Mouse (Mus musculus) thymus, postnatal 10 days (tissue): ENCODE measurements around the gene Shb.
A peak's percentile ranks its signal among the peaks of the same experiment; 100 is the strongest.

ENCODE experiments used
- DNase-seq, 2 experiments: peaks; one replicate each; pipeline ENCODE4 v3.0.0; 2021; ENCODE audit warnings: low spot score in 2 of 2

Gene Shb

GRCm38 (mm10) chr4:45482271-45482670 lies 50.0 kb downstream of the Shb start:
- no peak for DNase-seq

- DNase-seq: no peak
Measured at GRCm38 (mm10) chr4:45481431-45481830, 50.8 kb downstream of the Shb start.

- no peak for DNase-seq
Measured at GRCm38 (mm10) chr4:45480595-45480994, 51.7 kb downstream of the Shb start.

GRCm38 (mm10) chr4:45479433-45479832 lies 52.8 kb downstream of the Shb start:
- DNase-seq: no peak

- DNase-seq: no peak
Measured at GRCm38 (mm10) chr4:45478178-45478577, 54.1 kb downstream of the Shb start.

- no peak for DNase-seq
Measured at GRCm38 (mm10) chr4:45477047-45477446, 55.2 kb downstream of the Shb start.

GRCm38 (mm10) chr4:45474832-45475231 lies 57.4 kb downstream of the Shb start:
- no peak for DNase-seq

- DNase-seq: no peak
Measured at GRCm38 (mm10) chr4:45474131-45474530, 58.1 kb downstream of the Shb start.

- DNase-seq: no peak
Measured at GRCm38 (mm10) chr4:45473129-45473528, 59.1 kb downstream of the Shb start.

- no peak for DNase-seq
Measured at GRCm38 (mm10) chr4:45472706-45473105, 59.6 kb downstream of the Shb start.

GRCm38 (mm10) chr4:45471654-45472556 lies 60.4 kb downstream of the Shb start:
- DNase-seq: no peak

GRCm38 (mm10) chr4:45469057-45469456 lies 63.2 kb downstream of the Shb start:
- DNase-seq: no peak

- DNase-seq: no peak
Measured at GRCm38 (mm10) chr4:45468507-45468906, 63.8 kb downstream of the Shb start.

- DNase-seq: no peak
Measured at GRCm38 (mm10) chr4:45467115-45467912, 65.0 kb downstream of the Shb start.

GRCm38 (mm10) chr4:45464941-45465340 lies 67.3 kb downstream of the Shb start:
- DNase-seq: no peak

GRCm38 (mm10) chr4:45464528-45464927 lies 67.7 kb downstream of the Shb start:
- peak; percentile 32 to 46 for DNase-seq

- DNase-seq: no peak
Measured at GRCm38 (mm10) chr4:45464123-45464522, 68.1 kb downstream of the Shb start.

- no peak for DNase-seq
Measured at GRCm38 (mm10) chr4:45462628-45463027, 69.6 kb downstream of the Shb start.

- DNase-seq: no peak
Measured at GRCm38 (mm10) chr4:45461661-45462060, 70.6 kb downstream of the Shb start.

- DNase-seq: no peak
Measured at GRCm38 (mm10) chr4:45459375-45459774, 72.9 kb downstream of the Shb start.

GRCm38 (mm10) chr4:45457543-45457942 lies 74.7 kb downstream of the Shb start:
- no peak for DNase-seq

GRCm38 (mm10) chr4:45455001-45455400 lies 77.3 kb downstream of the Shb start:
- DNase-seq: no peak
